Mouse (Mus musculus): ENCODE measurements around the gene Stx5a. TPM values are rescaled to one million over a fixed set of nuclear protein-coding genes. Genes with fewer than 3 reads are reported as not detected.
A peak's percentile ranks its signal among the peaks of the same experiment; 100 is the strongest.

Stx5a gene
- polyA plus RNA-seq, 1 experiment: 49.5 TPM

GRCm38 (mm10) chr19:8789171-8789570, 48.0 kb downstream of the Stx5a start:
- Histone ChIP-seq H3K27me3 (ENCODE audit: control insufficient read depth, insufficient read depth, insufficient read length) (no peaks in the 10 kb centered on the region), H3ac (ENCODE audit: control insufficient read depth, insufficient read length) (no peak overlapping the region), H3K79me2 (ENCODE audit: control insufficient read depth, insufficient read depth) (no peaks in the 10 kb centered on the region), H3K4me3 (no peak overlapping the region), H3K4me2 (ENCODE audit: low read depth) (no peak overlapping the region), H3K36me3 (ENCODE audit: control insufficient read depth, insufficient read depth) (peaks cover 14% of the 10 kb centered on the region)
- no peak for TF ChIP-seq MYOD1 (IDR thresholded peaks at IDR 0.05; ENCODE audit: control insufficient read depth in 1 of 3, insufficient read length in 2 of 3, low read depth in 2 of 3)
- no peak for TF ChIP-seq MAX (IDR thresholded peaks at IDR 0.05; ENCODE audit: low read depth)
- TF ChIP-seq TCF12 (IDR thresholded peaks at IDR 0.05; ENCODE audit: insufficient read depth, poor library complexity, severe bottlenecking): no peak
- TF ChIP-seq CEBPB (IDR thresholded peaks at IDR 0.05; ENCODE audit: insufficient read depth, poor library complexity, severe bottlenecking): no peak
- no peak for TF ChIP-seq REST (IDR thresholded peaks at IDR 0.05; ENCODE audit: insufficient read depth, insufficient read length)
- TF ChIP-seq MYOG (IDR thresholded peaks at IDR 0.05; ENCODE audit: control insufficient read depth in 1 of 3, insufficient read depth in 1 of 3, insufficient read length in 2 of 3, low read depth in 2 of 3): no peak
- no peak for TF ChIP-seq USF1 (IDR thresholded peaks at IDR 0.05; ENCODE audit: low read depth)
- no peak for TF ChIP-seq POLR2A (IDR thresholded peaks at IDR 0.05; ENCODE audit: insufficient read length, low read depth)
- TF ChIP-seq POLR2AphosphoS2 (IDR thresholded peaks at IDR 0.05; ENCODE audit: insufficient read length, low read depth): no peak
- TF ChIP-seq E2F4 (IDR thresholded peaks at IDR 0.05; ENCODE audit: insufficient read depth): no peak
- TF ChIP-seq SRF (IDR thresholded peaks at IDR 0.05; ENCODE audit: control insufficient read depth, insufficient read length, low read depth): no peak
- TF ChIP-seq TCF3 (IDR thresholded peaks at IDR 0.05; ENCODE audit: insufficient read length, low read depth): no peak

- Histone ChIP-seq H3K4me2 (ENCODE audit: low read depth) (no peak overlapping the region), H3K27me3 (ENCODE audit: control insufficient read depth, insufficient read depth, insufficient read length) (no peaks in the 10 kb centered on the region), H3K36me3 (ENCODE audit: control insufficient read depth, insufficient read depth) (peaks cover 22% of the 10 kb centered on the region), H3K4me3 (no peak overlapping the region), H3K79me2 (ENCODE audit: control insufficient read depth, insufficient read depth) (no peaks in the 10 kb centered on the region), H3ac (ENCODE audit: control insufficient read depth, insufficient read length) (no peak overlapping the region)
- TF ChIP-seq POLR2A (IDR thresholded peaks at IDR 0.05; ENCODE audit: insufficient read length, low read depth): no peak
- no peak for TF ChIP-seq CEBPB (IDR thresholded peaks at IDR 0.05; ENCODE audit: insufficient read depth, poor library complexity, severe bottlenecking)
- TF ChIP-seq POLR2AphosphoS2 (IDR thresholded peaks at IDR 0.05; ENCODE audit: insufficient read length, low read depth): no peak
- no peak for TF ChIP-seq E2F4 (IDR thresholded peaks at IDR 0.05; ENCODE audit: insufficient read depth)
- no peak for TF ChIP-seq TCF12 (IDR thresholded peaks at IDR 0.05; ENCODE audit: insufficient read depth, poor library complexity, severe bottlenecking)
- TF ChIP-seq REST (IDR thresholded peaks at IDR 0.05; ENCODE audit: insufficient read depth, insufficient read length): no peak
- TF ChIP-seq MYOG (IDR thresholded peaks at IDR 0.05; ENCODE audit: control insufficient read depth in 1 of 3, insufficient read depth in 1 of 3, insufficient read length in 2 of 3, low read depth in 2 of 3): no peak
- TF ChIP-seq MAX (IDR thresholded peaks at IDR 0.05; ENCODE audit: low read depth): no peak
- no peak for TF ChIP-seq USF1 (IDR thresholded peaks at IDR 0.05; ENCODE audit: low read depth)
- TF ChIP-seq MYOD1 (IDR thresholded peaks at IDR 0.05; ENCODE audit: control insufficient read depth in 1 of 3, insufficient read length in 2 of 3, low read depth in 2 of 3): no peak
- no peak for TF ChIP-seq SRF (IDR thresholded peaks at IDR 0.05; ENCODE audit: control insufficient read depth, insufficient read length, low read depth)
- TF ChIP-seq TCF3 (IDR thresholded peaks at IDR 0.05; ENCODE audit: insufficient read length, low read depth): no peak
These were observed 49.0 kb downstream of the Stx5a start for GRCm38 (mm10) chr19:8790171-8790570.

GRCm38 (mm10) chr19:8798264-8798946, 57.2 kb downstream of the Stx5a start, which contains the start of gene Polr2g:
TSS of gene Polr2g (minus strand) at chr19:8798577.
- peak; percentile 74 for TF ChIP-seq POLR2A (IDR thresholded peaks at IDR 0.05; ENCODE audit: insufficient read length, low read depth)
- TF ChIP-seq POLR2AphosphoS2 (IDR thresholded peaks at IDR 0.05; ENCODE audit: insufficient read length, low read depth): peak; percentile 63
- TF ChIP-seq TCF3 (IDR thresholded peaks at IDR 0.05; ENCODE audit: insufficient read length, low read depth): no peak
- no peak for TF ChIP-seq TCF12 (IDR thresholded peaks at IDR 0.05; ENCODE audit: insufficient read depth, poor library complexity, severe bottlenecking)
- TF ChIP-seq USF1 (IDR thresholded peaks at IDR 0.05; ENCODE audit: low read depth): peak; percentile 7
- H3ac ChIP-seq (ENCODE audit: control insufficient read depth, insufficient read length): peak within 1 kb of the TSS; percentile 23
- H3K27me3 ChIP-seq (ENCODE audit: control insufficient read depth, insufficient read depth, insufficient read length): no peaks in the 10 kb centered on the region
- H3K4me3 ChIP-seq: peak within 1 kb of the TSS; percentile 75
- peaks cover 16% of the 10 kb centered on the region for H3K36me3 ChIP-seq (ENCODE audit: control insufficient read depth, insufficient read depth)
- peak within 1 kb of the TSS; percentile 80 for H3K4me2 ChIP-seq (ENCODE audit: low read depth)
- peaks cover 23% of the 10 kb centered on the region for H3K79me2 ChIP-seq (ENCODE audit: control insufficient read depth, insufficient read depth)

GRCm38 (mm10) chr19:8798947-8799315, 57.7 kb downstream of the Stx5a start:
- Histone ChIP-seq H3K79me2 (ENCODE audit: control insufficient read depth, insufficient read depth) (peaks cover 23% of the 10 kb centered on the region), H3K27me3 (ENCODE audit: control insufficient read depth, insufficient read depth, insufficient read length) (no peaks in the 10 kb centered on the region), H3K4me3 (peak overlapping the region; percentile 75), H3ac (ENCODE audit: control insufficient read depth, insufficient read length) (no peak overlapping the region), H3K36me3 (ENCODE audit: control insufficient read depth, insufficient read depth) (peaks cover 11% of the 10 kb centered on the region), H3K4me2 (ENCODE audit: low read depth) (peak overlapping the region; percentile 80)
- TF ChIP-seq USF1 (IDR thresholded peaks at IDR 0.05; ENCODE audit: low read depth) (no peak), CEBPB (IDR thresholded peaks at IDR 0.05; ENCODE audit: insufficient read depth, poor library complexity, severe bottlenecking) (no peak), SRF (IDR thresholded peaks at IDR 0.05; ENCODE audit: control insufficient read depth, insufficient read length, low read depth) (no peak), TCF3 (IDR thresholded peaks at IDR 0.05; ENCODE audit: insufficient read length, low read depth) (no peak), POLR2AphosphoS2 (IDR thresholded peaks at IDR 0.05; ENCODE audit: insufficient read length, low read depth) (no peak), E2F4 (IDR thresholded peaks at IDR 0.05; ENCODE audit: insufficient read depth) (no peak), REST (IDR thresholded peaks at IDR 0.05; ENCODE audit: insufficient read depth, insufficient read length) (no peak), MYOD1 (IDR thresholded peaks at IDR 0.05; ENCODE audit: control insufficient read depth in 1 of 3, insufficient read length in 2 of 3, low read depth in 2 of 3) (no peak), POLR2A (IDR thresholded peaks at IDR 0.05; ENCODE audit: insufficient read length, low read depth) (no peak), MYOG (IDR thresholded peaks at IDR 0.05; ENCODE audit: control insufficient read depth in 1 of 3, insufficient read depth in 1 of 3, insufficient read length in 2 of 3, low read depth in 2 of 3) (no peak), MAX (IDR thresholded peaks at IDR 0.05; ENCODE audit: low read depth) (no peak), TCF12 (IDR thresholded peaks at IDR 0.05; ENCODE audit: insufficient read depth, poor library complexity, severe bottlenecking) (no peak)
